Mouse (Mus musculus) kidney, adult 9 months (tissue): Measurements from ENCODE around the gene Gpatch8.

ENCODE experiments used
- DNase-seq: peaks from one replicate; pipeline ENCODE4 v3.0.0; 2022

Gene Gpatch8

DNA sequence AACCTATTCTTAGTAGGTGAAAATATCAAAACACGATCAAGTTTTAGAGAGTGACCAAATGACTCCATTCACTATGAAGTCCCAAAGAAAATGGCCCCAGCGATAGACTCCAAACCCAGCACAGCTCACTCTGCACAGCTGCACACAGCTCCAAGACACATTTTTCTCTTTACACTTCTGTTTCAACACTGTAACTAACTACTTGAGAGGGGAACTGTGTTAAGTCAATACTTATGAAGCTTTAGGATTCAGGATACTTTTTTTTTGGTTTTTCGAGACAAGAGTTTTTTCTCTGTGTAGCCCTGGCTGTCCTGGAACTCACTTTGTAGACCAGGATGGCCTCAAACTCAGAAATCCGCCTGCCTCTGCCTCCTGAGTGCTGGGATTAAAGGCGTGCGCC is 61.1 kb downstream of the Gpatch8 start:
- no peak for DNase-seq

DNA sequence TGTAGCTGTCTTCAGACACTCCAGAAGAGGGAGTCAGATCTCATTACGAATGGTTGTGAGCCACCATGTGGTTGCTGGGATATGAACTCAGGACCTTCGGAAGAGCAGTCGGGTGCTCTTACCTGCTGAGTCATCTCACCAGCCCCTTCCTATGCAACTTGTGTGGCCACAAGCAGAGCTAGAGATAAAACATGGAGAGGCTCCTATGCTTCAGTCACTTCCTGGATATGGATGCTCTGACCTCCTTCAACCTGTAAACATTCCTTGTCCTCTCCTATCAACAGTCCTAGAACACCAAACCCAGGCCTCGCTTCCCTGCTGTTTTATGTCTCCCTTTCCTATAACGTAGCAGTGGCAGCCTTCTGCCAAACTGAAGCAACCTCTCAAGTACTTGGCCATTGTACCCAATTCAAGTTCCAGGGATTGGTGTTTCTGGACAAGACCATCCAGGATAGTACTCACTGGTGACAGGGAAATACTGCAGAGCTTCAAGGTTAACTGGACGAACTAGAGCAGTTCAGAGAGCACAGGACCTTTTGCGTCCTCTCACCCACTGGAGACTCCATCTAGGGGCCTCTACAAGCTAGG is 62.0 kb downstream of the Gpatch8 start:
- no peak for DNase-seq

DNA sequence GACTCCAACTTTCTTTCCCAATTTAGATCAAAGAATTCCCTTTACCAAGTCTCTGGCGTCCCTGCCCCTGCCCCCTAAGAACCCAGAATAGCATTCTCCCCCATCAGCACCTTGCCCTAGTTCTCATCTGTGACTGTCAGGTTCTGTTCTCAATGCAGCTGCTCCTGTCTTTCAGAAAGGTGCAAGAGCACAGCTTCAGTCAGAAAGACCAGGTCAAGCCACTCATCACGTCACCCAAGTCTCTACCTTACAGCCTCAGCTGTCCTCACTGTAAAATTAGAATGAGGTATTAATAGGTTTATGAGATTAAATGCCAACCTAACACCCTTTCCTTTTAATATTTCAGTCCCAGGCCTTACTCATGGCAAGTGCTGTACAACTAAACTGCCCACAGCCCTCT is 63.0 kb downstream of the Gpatch8 start:
- no peak for DNase-seq

DNA sequence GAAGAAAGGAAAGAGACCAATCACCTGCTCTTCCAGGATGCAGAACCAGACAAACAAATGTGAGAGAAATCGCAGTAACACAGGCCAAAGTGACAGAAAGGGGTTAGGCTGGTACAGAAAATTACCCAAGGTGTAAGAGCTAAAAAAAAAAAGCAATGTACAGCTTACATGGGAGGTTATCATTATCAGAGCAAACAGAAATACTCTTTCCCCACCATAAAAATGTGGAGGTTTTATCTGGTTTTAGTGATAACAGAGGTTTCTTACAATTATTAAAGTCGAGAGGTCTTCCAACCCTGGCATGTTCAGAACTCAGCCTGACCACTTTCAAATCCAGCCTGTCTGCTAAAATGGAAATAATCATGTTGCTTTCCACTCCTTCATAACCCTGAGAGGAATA is 68.3 kb downstream of the Gpatch8 start:
- DNase-seq: no peak

DNA sequence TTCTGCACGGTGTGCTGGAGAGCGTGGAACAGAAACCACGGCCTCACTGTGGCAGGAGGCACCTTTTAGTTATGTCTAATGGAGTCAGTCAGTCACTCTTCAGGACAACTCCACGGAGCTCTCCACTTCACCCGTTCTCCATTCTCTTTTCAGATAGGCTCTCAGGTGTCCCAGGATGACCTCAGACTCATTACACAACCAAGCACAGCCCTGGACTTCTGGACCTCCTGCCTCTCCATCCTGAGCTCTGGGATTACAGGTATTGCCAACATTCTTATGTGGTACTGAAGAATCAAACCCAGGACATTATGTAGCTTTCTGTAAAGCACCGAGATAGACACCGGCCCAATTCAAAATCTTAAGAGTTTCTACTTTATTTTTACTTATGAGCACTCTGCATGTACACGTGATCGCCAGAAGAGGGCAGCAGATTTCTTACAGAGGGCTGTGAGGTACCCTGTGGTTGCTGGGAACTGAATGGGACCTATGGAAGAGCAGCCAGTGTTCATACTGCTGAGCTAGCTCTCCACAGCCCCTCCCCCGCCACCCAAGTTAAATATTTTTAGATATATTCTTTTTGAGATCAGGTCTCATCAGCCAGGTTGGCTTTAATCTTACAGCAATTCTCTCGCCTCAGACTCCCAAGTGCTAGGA is 69.3 kb downstream of the Gpatch8 start:
- DNase-seq: peak; percentile 56

DNA sequence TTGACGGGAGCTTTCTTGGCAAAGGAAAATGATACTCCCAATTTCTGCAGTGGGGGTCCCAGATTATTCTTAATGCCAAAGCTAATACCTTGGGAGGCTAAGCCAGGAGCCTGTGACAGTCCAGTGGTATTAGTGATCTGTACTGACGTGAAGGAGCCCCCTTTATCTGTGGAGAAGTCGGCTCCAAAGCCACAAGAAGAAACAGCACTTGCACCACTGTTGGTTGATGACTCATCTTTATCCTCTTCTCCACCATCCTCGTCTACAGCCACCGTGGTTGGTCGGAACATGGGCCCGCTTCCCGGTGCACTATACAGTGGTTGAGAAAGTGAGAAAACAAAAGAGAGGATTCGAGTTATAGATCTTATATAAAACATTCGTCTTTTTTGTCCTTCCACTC is 74.4 kb downstream of the Gpatch8 start:
- no peak for DNase-seq

DNA sequence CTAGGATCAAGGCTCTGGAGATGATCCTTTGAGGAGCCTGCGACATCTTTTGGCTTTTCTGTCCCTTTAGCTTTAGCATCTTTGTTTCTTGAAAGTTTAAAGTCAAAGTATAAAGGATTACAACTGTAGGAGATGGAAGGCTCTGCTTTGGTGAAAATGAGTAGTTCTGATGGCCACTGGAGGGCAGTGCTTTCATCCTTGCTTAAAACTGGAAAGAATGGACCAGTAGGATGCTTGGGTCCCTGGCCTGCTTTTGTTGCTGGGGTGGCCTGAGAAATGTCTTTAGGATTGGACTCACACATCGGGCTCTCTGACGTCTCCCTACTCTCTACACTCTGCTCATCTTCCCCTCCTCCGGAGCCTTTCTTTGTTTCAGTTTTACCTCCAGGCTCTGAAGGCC is 75.3 kb downstream of the Gpatch8 start:
- DNase-seq: no peak

DNA sequence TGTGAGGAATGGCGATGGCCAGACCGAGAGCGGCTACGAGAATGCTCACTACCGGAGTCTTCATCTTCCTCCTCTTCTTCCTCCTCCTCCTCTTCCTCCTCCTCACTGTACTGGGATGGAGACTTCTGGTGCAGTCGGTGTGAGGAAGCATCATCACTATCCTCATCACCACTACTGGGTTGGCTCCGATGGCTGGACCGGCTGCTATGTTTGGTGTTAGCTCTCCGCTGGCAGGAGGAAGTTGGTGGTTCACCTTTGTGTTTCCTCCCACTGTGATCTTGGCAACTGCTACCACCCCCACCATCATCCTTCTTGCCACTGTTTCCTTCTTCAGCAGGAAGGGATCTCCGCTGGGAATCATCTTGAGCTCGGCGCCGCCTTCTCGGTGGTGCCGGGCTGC is 76.1 kb downstream of the Gpatch8 start:
- no peak for DNase-seq

DNA sequence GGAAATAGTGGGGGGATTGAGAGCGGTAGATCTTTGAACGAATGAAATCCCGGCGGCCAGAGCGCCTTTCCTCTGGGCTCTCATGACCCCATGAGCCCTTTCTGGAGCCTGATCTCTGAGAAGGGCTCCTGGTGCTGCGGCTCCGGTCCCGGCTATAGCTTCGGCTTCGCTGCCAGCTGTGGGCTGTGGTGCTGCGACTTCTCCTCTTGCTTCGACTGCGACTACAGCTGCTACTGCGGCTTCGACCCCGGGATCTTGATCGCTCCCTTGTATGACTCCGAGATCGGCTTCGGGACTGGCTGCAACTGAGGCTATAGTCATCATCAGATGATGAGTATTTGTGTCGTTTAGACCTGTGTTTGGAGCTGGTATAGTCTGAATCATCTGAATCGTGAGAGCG is 76.6 kb downstream of the Gpatch8 start:
- DNase-seq: no peak

DNA sequence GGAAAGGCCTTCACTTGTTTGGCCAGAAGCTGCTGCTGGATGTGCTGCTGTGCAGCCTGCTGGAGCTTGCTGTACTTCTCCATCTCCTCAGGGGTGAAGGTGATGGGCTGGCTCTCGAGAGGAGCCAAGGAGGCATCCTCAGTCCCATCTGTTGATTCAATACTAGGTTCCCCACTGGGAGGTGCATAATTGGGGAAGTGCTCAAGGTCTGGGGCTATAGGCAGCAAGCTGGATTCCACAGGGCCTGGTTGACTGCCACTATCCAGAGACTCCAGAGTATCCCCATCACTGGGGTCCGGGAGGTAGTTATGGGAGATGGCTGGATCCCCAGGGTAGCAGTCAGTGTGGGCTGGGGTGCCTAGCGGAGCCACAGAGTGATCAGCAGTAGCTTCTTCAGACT is 77.5 kb downstream of the Gpatch8 start:
- no peak for DNase-seq

DNA sequence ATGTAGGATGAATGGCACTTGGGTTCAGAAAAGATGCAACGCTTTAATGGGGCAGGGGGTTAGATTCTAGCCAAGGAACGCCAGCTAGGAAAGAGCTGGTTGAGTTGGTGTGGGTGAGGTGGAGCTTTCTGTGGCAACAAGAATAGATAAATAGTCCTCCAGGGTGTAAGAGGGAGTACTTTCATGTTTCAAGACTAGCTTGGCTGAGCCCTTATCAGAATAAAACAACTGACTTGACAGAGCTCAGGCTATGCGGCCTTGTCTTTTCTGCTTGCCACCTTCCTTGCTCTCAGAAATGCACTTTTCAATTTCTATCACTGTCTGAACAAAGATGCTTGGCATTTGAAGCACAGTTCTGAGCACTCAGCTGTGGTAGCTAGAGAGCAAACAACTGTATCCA is 81.2 kb downstream of the Gpatch8 start:
- DNase-seq: no peak

DNA sequence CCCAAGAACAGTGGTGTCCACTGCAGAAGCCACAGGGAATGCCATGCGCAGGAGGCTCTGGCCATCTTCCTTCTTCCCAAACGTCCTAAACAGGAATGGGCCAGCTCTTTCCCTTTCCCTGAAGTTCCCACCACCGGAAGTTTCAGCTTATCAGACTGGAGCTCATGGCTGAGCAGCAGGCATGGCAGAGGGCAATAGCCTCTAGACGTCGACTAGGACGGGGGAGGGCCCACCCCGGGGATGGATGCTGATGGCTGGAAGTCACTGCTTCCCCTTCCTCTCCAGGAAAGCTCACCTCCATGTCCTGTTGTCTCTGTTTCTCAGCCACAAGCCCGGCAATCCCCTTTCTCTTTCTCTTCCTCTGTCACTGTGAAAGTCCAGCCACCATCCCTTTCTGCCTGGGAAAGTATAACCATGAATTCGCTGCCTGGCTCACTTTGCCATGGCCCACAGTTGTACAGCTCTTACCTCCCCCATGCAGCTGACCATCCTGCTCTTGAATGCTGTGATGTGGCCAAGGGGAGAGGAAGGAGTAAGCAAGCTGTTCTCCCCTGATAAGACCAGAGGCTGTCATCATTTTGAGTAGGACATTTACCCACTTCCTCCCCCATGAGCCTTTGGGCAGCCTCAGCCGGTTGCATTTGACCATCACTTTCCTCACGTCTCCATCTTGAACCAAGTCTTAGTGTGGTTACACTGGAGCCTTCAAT is 86.4 kb downstream of the Gpatch8 start, which contains the start of gene Itga2b:
Gene Itga2b (minus strand): TSS at position 475 of the 710 bp plus-strand sequence.
- DNase-seq: no peak

DNA sequence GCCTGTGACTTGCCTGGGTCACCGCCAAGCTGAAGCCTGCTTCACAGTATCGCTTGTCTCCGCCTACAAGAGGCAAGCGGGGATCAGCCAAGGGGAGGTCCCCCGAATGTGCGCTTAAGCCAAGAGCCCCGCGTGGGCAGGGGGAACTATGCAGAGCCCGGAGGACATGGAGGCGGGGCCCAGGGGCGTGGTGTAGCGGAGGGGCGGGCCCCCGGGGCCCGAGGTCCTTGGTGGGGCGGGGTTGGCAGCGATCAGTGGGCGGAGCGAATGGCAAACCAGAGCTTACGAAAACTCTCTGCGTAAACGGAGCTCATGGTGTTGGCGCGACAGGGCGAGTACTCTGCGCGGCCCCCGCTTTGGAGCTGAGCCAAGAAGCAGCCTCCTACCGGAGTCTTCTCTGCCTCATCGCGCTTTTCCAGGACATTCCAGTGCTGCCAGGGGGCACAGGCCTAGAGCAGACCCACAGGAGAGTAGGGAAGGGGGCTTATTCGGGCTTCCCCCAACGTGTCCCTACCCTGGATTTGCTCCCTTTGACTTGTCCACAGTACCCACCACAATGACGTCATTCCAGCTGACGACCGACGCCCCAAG is 89.1 kb downstream of the Gpatch8 start:
- DNase-seq: peak; percentile 97

DNA sequence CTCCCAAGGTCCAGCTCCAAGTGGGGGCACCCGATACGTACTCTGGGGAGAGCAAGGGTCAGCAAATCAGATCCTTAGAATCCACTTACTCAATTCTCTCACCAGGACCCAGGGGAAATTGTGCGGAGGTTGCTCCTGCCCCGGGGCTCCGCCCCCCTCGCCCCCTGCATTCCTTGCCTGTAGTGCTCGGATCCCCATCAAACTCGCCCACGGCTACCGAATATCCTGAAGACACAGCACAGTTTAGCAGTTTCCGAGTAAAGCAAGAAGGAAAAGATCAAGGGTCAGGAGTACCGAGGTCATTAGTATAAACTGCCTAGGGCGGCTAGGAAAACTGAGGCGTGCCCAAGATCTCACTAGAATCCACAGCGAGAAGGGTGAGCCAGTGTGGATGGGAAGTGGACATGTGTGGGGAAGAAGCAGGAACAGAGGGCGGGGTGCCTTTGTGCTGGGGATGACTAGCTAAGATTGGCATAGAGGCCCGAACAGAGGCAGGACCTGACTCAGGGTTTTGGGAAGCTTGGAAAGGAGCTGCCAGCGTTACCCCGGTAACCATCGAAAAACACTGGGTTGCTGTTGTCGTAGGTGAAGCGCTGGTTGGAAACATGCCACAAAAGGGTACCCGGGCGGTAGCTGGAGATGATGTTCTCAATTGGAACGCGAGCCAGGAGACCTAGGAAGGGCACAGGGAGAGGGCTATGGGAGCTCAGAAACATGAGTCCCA is 90.3 kb downstream of the Gpatch8 start:
- peak; percentile 66 for DNase-seq

DNA sequence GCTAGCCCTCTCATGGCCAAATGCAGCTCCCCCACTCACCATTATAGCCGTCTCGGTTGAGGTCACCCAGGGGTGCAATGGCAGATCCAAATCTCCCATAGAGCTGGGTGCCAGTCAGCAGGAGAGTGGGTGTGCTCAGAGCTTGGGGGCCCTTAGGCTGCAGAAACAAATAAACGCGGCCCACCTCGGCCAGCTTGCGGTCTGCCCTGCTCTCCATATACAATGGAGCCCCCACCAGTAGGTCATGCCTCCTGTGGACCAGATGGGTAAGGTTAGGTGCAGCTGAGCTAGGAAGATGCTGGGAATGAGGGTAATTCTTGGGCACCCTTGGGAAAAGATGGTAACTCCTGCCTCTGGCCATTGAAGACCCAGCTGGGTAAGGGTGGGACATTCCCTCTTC is 91.3 kb downstream of the Gpatch8 start:
- DNase-seq: no peak

DNA sequence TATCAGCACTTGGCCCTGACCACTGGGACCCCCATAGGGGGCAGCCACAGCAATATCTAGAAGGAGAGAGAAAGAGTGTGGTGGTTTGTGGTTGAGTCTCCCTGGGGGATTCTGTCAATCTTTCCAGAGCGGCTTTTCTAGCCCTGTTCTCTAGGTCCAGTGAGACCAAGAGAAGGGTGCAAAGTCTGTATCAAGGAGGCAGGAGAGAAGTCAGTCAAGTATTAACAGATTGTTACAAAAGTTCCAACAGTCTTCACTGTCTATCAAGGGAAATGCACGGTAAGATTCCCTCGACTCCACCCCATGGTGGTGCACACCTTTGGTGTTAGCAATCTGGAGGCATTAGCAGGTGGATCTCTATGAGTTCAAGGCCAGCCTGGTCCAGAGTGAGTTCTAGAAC is 94.4 kb downstream of the Gpatch8 start:
- DNase-seq: peak; percentile 82

DNA sequence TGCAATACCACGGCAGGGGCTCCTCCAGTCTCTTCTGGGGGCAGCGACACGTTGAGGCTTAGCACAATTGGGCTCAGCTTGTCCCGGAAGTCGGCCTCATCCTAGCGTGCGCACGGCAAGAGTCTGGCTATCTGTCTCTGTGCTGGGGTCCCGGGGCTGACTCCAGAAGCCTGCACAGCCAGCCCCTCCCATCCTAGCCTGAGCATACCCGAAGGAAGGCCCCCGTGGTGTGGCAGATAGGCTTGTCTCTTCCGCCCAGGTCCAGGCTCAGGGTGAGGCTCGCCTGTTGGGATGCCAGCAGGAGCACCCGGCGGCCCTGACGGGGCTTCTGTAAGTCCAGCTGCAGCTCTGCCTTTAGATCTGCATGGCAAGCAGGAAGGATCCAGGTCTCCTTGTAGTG is 95.7 kb downstream of the Gpatch8 start:
- no peak for DNase-seq

DNA sequence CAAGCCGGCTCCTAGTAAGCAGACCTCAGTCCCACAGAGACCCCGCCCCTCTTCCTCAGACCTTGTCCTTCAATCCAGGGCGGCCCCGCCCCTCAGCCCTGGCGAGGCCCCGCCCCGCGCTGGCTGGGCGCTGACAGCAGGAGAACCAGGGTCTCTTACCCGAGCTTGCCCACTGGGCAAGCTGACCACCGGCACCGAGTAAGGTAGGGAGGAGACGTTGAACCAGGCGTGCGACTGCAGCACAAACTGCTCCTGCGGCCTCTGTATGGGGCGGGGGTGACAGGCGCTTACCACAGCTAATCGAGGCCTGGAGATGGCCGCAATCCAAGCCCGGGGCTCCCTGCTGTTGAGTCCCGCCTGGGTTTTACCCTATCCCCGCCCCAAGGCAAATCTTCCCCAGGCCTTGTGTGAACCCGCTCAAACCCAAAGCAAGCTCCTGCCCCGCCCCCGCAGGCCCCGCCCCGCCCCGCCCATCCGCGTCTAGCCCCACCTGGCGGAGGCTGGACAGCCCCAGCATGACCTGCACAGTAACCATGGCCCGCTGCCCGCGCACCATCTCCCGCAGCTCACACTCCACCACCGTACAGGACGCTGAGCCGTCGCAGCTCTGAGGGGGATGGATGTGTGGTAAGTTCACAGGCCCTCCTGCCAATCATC is 100.3 kb downstream of the Gpatch8 start:
- DNase-seq: peak; percentile 89

DNA sequence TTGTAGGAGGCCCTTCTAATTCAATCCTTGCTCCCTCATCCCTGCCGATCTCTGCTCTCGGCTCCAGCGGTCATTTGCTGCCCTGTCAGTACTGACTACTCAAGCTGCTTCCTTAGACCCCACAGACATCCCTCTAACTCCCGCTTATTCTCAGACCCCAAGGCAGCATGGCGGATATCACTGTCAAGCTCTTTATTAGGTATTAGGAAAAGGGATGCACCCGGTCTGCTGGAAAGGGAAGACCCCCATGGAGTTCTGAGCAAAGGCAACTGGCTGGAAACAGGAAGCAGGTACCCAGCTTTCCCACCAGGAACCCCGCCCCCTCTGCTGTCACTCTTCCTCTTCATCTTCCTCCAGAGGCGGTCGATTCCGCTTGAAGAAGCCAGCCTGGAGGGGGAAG is 103.1 kb downstream of the Gpatch8 start:
- DNase-seq: no peak

DNA sequence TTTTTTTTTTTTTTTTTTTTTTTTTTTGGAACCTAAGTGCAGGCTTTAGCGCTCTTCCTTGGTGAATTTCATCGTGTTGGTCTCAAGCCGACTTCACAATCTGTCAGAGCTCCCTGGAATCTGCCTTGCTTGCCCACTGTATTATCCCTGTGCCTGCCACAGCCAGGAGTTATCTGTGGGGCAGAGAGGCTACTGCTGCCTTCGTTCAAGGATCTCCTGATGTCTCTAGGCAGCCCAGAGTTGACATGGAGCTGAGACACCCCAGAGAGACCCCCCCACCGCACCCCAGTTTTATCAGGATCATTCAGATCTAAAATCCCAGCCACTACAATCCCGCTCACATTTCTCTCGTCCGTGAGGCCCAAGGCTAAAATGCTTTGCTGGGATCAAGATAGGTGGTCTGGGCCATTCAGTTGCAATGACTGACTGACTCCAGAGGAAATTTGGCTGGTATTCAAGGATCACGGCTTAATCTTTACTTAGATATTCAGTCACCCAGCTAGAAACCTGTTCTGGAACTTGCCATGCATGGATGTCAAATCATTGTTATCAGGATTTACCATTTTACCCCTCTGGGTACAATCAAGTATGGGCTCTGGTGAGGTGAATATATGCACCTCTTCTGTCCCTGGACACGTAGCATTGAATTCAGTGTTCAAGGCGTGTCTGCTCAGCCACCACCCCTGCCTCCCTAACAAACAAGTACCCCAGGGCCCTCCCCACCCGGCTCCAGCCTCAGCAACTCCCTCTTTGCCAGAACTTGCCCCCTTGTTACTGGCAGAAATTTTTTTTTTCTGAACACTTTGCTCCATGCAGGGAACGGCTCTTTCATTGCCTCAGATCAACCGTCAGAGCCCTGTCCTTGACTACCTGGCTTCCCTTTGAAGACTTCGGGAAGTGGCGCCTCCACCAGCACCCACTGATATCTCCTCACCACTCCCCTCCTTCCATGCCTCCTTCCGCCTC is 106.9 kb downstream of the Gpatch8 start:
- DNase-seq: peak; percentile 75

DNA sequence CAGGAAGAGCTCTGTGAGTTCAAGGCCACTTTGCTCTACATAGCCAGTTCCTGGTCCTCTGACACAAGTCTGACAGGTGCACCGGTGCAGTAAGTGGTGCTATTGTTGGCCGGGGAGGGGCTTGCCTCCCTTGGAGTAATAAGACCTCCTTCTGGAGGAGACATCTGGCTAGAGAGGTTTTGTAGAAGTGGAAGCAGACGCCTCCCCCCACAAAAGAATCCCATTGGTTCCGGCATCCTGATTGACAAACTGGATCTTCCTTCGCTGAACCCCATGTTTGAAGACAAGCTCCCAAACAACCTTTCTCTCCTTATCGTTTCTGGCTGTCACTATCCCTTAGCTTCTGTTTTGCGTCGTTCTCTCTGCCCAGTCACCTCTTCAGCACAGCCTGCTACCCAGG is 107.9 kb downstream of the Gpatch8 start:
- no peak for DNase-seq

DNA sequence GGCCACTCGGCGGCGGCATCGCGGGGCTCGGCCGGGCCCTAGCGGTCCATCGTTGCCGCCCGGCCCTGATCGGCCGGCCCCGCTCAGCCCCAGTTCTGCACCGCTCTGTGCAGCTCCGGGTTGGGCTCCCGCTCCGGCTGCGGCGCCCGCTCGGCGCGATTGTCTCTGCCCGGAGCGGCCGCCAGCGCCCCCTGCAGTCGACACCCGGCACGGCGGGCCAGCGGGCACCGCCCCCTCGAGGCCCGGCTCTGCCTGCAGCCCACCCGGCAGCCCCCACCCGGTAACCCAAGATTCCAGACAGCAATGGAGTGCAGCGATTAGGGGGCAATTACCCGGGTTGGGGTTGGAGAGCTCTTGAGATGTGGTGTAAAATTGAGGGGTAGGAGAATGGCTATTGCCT is 108.7 kb downstream of the Gpatch8 start, which contains the start of gene Fam171a2:
Gene Fam171a2 (minus strand): TSS at position 186 of the 400 bp plus-strand sequence.
- no peak for DNase-seq
